Mouse (Mus musculus) heart, adult 2 months (tissue): ENCODE measurements around the gene Olfm4. TPM values are rescaled to one million over a fixed set of nuclear protein-coding genes. Genes with fewer than 3 reads are reported as not detected.

Experiments used
- DNase-seq, 2 experiments: peaks; one replicate each; pipeline ENCODE4 v3.0.0; 2021
- H3K27ac ChIP-seq: fragments of 200-600 bp; 2 replicates; pipeline ENCODE4 v1.8.1; 2022
- H3K27me3 ChIP-seq: fragments of 200-500 bp; 2 replicates; pipeline ENCODE4 v1.6.1; 2012; ENCODE audit warnings: mild to moderate bottlenecking, low read length, inconsistent platforms, mixed read lengths; ENCODE audit not compliant: control insufficient read depth, insufficient read depth
- H3K36me3 ChIP-seq: fragments of 200-500 bp; 2 replicates; pipeline ENCODE4 v1.6.1; 2012; ENCODE audit warnings: low read length, inconsistent platforms; ENCODE audit not compliant: control insufficient read depth, insufficient read depth
- H3K4me1 ChIP-seq: fragments of 200-500 bp; 2 replicates; pipeline ENCODE4 v1.6.1; 2011; ENCODE audit warnings: low read length; ENCODE audit not compliant: control insufficient read depth, insufficient read depth
- H3K4me3 ChIP-seq: fragments of 200-600 bp; 2 replicates; pipeline ENCODE4 v1.8.1; 2022
- H3K79me2 ChIP-seq: fragments of 200-500 bp; replicated peaks from 2 replicates; pipeline ENCODE4 v1.6.1; 2012; ENCODE audit warnings: mild to moderate bottlenecking, inconsistent platforms, low read length, moderate library complexity, mixed read lengths; ENCODE audit not compliant: control insufficient read depth, insufficient read depth
- H3K9ac ChIP-seq: fragments of 200-500 bp; 2 replicates; pipeline ENCODE4 v1.6.1; 2012; ENCODE audit warnings: low read depth, mild to moderate bottlenecking, control low read depth, inconsistent platforms, low read length, mixed read lengths
- CTCF ChIP-seq: fragments of 200-600 bp; IDR thresholded peaks from 2 replicates; pipeline ENCODE4 v1.8.1; 2022; ENCODE audit warnings: antibody characterized with exemption, mild to moderate bottlenecking, moderate library complexity
- EP300 ChIP-seq: fragments of 200-500 bp; IDR thresholded peaks from 2 replicates; pipeline ENCODE4 v1.6.1; 2011; ENCODE audit warnings: low read depth, low read length, control low read depth; ENCODE audit not compliant: insufficient read depth
- POLR2A ChIP-seq: fragments of 200-500 bp; IDR thresholded peaks from 2 replicates; pipeline ENCODE4 v1.6.1; 2011; ENCODE audit warnings: mild to moderate bottlenecking, low read depth, low read length, control low read depth; ENCODE audit not compliant: insufficient read depth
- WGBS: fragments of 180-500 bp; shearing (Covaris S2); methylation state at CpG from one replicate; pipeline ENCODE4 v1.1.7; 2018; 5-methylcytosine and 5-hydroxymethylcytosine counted together
- intact Hi-C: fragments of 180-260 bp; cut with DNase I; formaldehyde crosslinking; loops from one replicate; pipeline ENCODE4 v1.15.1; 2025
- polyA plus RNA-seq: library from polyadenylated mRNA; depleted of rRNA; stranded (reverse); fragments of >200 nt; gene quantifications from 2 replicates; pipeline ENCODE4 v1.2.3, GENCODE M21; 2012
- total RNA-seq, 2 experiments: library from RNA; stranded (reverse); gene quantifications; 2 replicates each; pipeline ENCODE4 v1.2.3; 2021

The Olfm4 gene
- total and polyA plus RNA-seq, 3 experiments = not detected

- intact Hi-C loops = no loop called here
- no peak for DNase-seq
Measured at GRCm38 (mm10) chr14:79961602-79962001, 22.3 kb upstream of the Olfm4 start.

GRCm38 (mm10) chr14:79970165-79970564, 13.7 kb upstream of the Olfm4 start:
- Histone ChIP-seq H3K9ac (no peak overlapping the region), H3K36me3 (no peaks in the 10 kb centered on the region), H3K27me3 (no peaks in the 10 kb centered on the region), H3K79me2 (no peaks in the 10 kb centered on the region), H3K4me3 (no peak overlapping the region), H3K4me1 (no peaks in the 10 kb centered on the region), H3K27ac (no peak overlapping the region)
- 43% methylated on average over 3 of the region's 3 CpGs for WGBS
- intact Hi-C loops = no loop called here
- TF ChIP-seq CTCF (no peak), EP300 (no peak)
- peak; percentile 38 to 63 for DNase-seq

More at GRCm38 (mm10) chr14:79961602-79962001, 22.3 kb upstream of the Olfm4 start:
- Histone ChIP-seq H3K36me3 (no peaks in the 10 kb centered on the region), H3K27me3 (no peaks in the 10 kb centered on the region), H3K4me3 (no peak overlapping the region), H3K27ac (no peak overlapping the region), H3K9ac (no peak overlapping the region), H3K4me1 (no peaks in the 10 kb centered on the region), H3K79me2 (no peaks in the 10 kb centered on the region)
- TF ChIP-seq EP300 (no peak), CTCF (no peak), POLR2A (no peak)
- 79% methylated on average over 2 of the region's 2 CpGs for WGBS

GRCm38 (mm10) chr14:79970928-79971738, 12.7 kb upstream of the Olfm4 start:
- Histone ChIP-seq H3K4me1 (no peaks in the 10 kb centered on the region), H3K36me3 (no peaks in the 10 kb centered on the region), H3K4me3 (no peak overlapping the region), H3K79me2 (no peaks in the 10 kb centered on the region), H3K27me3 (no peaks in the 10 kb centered on the region), H3K27ac (no peak overlapping the region), H3K9ac (no peak overlapping the region)
- DNase-seq = no peak
- TF ChIP-seq POLR2A = no peak
- no peak for TF ChIP-seq CTCF
- no peak for TF ChIP-seq EP300
- intact Hi-C loops = no loop called here
- WGBS = 81% methylated on average over 14 of the region's 14 CpGs

GRCm38 (mm10) chr14:79981437-79981836, 2.4 kb upstream of the Olfm4 start:
- Histone ChIP-seq H3K27ac (no peak overlapping the region), H3K4me3 (no peak overlapping the region), H3K9ac (no peak overlapping the region), H3K79me2 (no peaks in the 10 kb centered on the region), H3K27me3 (no peaks in the 10 kb centered on the region), H3K4me1 (no peaks in the 10 kb centered on the region), H3K36me3 (no peaks in the 10 kb centered on the region)
- 66% methylated on average over 4 of the region's 4 CpGs for WGBS
- intact Hi-C loops = no loop called here
- TF ChIP-seq POLR2A (no peak), EP300 (no peak), CTCF (no peak)
- no peak for DNase-seq

- intact Hi-C loops = no loop called here
- Histone ChIP-seq H3K36me3 (no peaks in the 10 kb centered on the region), H3K4me3 (no peak overlapping the region), H3K27ac (no peak overlapping the region), H3K27me3 (no peaks in the 10 kb centered on the region), H3K79me2 (no peaks in the 10 kb centered on the region), H3K9ac (no peak overlapping the region), H3K4me1 (no peaks in the 10 kb centered on the region)
- 65% methylated on average over 7 of the region's 7 CpGs for WGBS
- TF ChIP-seq POLR2A (no peak), EP300 (no peak), CTCF (no peak)
- no peak for DNase-seq
Measured at GRCm38 (mm10) chr14:79985137-79985670, 1.3 kb downstream of the Olfm4 start.

- no peaks in the 10 kb centered on the region for H3K27me3 ChIP-seq
- peak; percentile 41 to 59 for DNase-seq
- H3K4me3 ChIP-seq = no peak overlapping the region
- no peaks in the 10 kb centered on the region for H3K36me3 ChIP-seq
- intact Hi-C loops = no loop called here
- no peak overlapping the region for H3K9ac ChIP-seq
- H3K4me1 ChIP-seq = no peaks in the 10 kb centered on the region
- no peak for TF ChIP-seq CTCF
- WGBS = 66% methylated on average over 2 of the region's 2 CpGs
- H3K27ac ChIP-seq = no peak overlapping the region
- H3K79me2 ChIP-seq = no peaks in the 10 kb centered on the region
Measured at GRCm38 (mm10) chr14:79985696-79986095, 1.8 kb downstream of the Olfm4 start.
